Mouse (Mus musculus) cerebellum, postnatal 14 days (tissue): ENCODE data around the gene Uevld.
"Not testable (repeated sequence)": the region's sequence is repeated elsewhere in the genome, so short reads cannot be mapped to it uniquely, and the experiment has no call there.

Experiments used
- DNase-seq, 2 experiments: peaks; one replicate each; pipeline ENCODE4 v3.0.0; 2021; ENCODE audit warnings: mixed read lengths in 2 of 2

The Uevld gene

GRCm38 (mm10) chr7:46964070-46964469 lies 5.7 kb upstream of the Uevld start:
- DNase-seq = no peak

DNA sequence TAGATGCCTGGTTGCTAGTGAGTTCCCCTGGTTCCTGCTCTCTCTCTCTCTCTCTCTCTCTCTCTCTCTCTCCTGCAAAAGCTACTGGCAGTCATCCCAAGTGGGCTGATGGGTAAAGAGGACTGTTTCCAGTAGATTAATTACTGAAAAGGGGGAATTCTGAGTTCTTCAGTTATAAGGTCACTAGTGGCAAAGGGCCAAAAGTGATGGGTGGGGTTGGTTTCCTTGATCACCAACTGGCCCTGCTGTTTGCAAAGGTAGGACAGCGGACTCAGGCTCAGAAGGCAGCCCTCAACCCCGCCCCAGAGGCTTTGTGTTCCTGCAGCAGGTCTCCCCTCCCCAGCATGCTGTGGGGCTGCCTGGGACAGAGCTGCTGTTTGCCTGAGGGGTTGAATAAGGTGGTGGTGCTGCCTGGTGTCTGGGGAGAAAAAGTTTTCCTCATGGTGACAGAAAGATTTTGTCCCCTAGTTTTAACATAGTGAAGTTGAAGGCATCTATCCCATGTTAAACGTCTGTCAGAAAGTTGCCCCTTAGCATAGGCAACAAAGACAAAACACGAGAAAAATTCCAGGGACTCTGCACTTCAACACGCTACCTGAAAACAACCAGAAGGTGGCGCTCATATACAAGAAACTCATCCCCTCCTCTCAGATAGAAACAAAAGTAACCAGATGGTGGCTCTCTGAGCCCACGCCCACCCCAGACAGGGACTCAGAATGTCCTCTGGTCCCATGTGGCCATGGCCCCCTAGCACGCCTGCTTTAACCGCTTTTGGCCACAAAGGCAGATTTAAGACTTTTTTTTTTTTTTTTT lies 4.7 kb upstream of the Uevld start:
- peak; percentile 83 to 84 for DNase-seq

- DNase-seq = peak; percentile 39 to 57
These were observed 3.8 kb upstream of the Uevld start for GRCm38 (mm10) chr7:46962132-46962531.

DNA sequence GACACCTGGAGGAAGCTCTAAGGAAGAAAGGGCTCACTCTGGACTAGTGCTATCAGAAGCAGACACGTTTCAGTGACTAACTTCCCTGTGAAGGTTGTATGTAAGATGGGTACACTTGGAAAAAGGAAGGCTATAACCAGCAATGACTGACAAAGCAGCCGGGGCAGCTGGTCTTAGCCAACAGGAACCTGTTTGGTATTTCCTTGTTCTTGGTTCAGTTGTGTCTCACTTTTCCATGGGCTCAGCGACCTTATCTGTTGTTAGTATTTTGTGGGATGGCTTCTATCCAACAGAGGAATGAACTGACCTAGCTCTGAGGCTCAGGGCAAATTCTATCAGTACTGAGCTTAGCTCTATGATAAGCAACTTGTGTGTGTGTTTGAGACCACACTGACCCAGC lies 2.7 kb upstream of the Uevld start:
- DNase-seq = no peak

DNA sequence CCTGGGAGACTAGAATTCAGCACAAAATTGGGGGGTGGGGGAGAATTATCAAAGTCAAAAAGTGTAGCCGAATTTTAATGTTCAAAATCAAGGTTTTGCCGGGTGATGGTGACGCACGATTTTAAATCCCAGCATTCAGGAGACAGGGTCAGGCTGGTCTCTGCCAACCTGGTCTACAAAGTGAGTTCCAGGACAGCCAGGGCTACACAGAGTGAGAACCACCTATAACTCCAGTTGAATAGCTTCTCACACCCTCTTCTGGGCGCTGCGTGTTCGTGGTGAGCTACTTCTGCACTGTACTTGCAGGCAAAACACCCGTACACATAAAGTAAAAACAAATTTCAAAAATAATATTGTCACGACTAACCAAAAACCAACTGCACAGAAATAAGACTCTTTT lies 526 bp upstream of the Uevld start:
- peak; percentile 13 to 22 for DNase-seq

GRCm38 (mm10) chr7:46935847-46936246 lies 22.5 kb downstream of the Uevld start:
- peak; percentile 40 to 59 for DNase-seq

DNA sequence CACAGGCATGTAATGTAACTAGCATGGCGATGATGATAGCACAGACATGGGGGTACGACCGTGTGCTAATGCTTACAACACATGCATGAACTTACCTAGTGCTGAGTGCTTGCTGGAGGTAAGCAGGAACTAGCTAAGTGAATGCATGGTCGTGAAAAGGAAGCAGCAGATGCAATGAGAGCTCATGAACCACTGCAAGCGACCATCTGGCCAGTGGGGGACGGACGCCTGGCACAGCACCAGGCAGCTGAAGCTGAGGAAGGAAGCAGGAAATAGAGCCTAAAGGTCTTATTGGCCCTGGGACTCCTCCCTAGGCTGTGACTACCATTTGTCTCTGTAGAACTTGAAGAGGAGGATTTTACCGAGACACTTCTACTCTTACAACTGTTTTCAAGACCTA lies 23.5 kb downstream of the Uevld start:
- DNase-seq = peak in 1 of 2 experiments; percentile 15

- DNase-seq = no peak
These were observed 27.0 kb downstream of the Uevld start for GRCm38 (mm10) chr7:46931370-46931769.

DNA sequence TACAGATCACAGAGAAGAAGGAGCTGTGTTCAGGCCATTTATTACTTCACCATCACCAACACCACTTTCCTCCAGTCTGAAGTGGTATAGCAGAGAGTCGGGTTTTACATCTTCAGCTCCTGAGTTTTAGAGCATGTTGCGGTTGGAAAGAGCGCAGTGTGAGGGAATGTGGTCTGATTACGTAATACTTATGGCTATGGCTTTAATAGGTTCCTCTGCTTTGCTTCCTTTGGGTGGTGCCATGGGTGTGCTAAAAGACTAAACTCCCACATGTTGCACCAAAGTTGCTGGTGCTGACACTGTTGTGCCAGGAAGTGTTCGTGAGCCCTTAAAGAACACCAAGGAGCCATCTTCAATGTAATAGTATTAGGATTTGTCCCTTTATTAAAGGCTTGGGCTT lies 30.0 kb downstream of the Uevld start:
- DNase-seq = no peak

DNA sequence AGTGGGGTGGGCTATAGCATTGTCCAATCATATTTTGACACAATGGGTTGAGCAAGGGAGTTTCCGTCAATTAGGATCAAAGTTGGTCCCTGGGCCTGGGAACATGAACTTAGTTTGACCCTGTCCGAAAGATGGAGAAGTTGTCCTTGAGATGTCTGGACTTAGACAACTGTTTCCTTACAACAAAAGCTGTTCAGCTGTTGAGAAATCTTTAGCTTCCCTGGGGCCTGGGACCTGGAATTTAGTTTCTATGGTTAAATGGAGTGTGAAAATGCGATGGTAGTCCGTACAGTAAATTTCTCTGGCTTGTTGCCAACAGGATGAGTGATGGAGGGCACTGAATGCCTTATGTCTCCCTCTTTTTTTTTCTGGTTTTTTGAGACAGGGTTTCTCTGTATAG lies 36.3 kb downstream of the Uevld start:
- no peak for DNase-seq

DNA sequence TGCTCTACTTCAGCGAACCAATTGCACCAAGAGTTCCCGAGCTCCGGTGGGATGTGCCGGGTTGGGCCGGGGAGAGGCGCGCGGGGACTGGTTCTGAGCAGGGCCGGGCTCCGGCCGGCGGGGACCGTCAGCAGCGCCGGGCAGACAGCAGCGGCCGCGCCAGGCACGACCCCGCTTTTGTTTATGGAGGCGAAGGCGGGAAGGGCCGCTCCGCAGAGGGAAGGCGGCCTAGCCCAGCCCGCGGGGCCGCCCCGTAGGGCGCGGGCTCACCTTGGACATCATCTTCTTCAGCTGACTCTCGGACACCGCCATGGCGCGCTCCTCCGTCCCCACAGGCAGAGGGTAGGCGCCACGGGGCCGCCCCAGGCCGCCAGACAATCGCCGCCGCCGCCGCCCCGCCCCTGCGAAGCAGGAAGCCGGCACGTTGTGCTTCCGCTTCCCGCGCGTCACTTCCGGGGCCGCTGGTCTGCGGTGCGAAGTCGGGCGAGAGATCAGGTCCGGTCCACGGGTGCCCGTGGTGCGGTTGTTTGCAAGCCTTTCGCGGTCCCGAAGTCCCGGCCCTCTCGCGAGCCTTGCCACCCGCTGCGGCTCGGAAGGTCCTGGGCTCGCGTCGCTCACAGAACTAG lies 38.7 kb downstream of the Uevld start, which contains the start of gene Tsg101:
Gene Tsg101 (minus strand): TSS at position 419 of the 626 bp plus-strand sequence.
- DNase-seq = peak; percentile 93 to 95

DNA sequence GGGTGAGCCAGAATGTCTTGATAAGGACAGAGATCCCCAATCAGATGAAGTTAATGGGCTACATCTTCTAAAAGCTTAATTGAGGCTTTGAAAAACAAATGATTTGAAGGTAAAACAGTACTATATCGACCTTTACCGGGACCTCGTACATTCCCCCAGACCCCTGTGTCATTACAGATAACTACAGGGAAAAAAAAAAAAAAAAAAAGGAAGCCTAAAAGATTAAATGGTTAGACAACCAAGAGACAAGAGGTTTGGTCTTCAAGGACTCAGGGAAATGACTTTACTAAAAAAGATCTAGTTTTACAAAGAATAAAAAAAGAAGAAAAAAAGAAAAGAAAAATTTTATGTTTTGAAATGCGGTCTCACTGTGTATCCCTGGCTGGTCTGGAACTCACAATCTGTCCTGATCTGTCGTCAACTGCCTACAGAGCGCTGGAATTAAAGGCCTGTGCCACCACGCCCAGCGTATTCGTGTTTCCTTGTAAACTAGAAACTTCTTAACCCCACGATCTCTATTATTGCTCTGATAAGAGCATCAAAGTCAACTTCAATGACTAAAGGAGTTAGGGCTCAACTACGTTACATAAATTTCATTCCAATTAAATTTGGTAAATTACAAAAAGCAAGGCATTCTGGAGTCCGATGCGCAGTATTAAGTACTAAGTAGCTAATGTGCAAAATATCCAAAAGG lies 39.5 kb downstream of the Uevld start:
- peak; percentile 6 to 9 for DNase-seq

- no peak for DNase-seq
These were observed 42.0 kb downstream of the Uevld start for GRCm38 (mm10) chr7:46916376-46916775.

DNA sequence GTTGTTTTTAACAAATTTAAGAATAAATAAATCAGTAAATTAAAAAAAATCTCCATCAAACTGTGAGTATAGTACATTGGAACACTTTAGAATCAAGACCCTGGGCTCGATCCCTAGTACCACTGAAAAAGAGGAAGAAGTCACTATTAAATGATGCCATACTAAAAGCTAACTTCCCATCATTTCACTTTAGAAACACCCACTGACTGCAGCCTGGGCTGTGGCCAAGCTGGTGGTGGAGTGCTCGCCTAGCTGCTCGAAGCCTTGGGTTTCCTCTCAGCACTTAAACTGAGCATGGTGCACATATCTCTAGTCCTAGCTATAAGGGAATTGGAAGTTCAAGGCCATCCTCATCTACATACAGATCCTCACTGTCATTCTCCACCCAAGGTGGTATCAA lies 47.1 kb downstream of the Uevld start:
- no peak for DNase-seq

DNA sequence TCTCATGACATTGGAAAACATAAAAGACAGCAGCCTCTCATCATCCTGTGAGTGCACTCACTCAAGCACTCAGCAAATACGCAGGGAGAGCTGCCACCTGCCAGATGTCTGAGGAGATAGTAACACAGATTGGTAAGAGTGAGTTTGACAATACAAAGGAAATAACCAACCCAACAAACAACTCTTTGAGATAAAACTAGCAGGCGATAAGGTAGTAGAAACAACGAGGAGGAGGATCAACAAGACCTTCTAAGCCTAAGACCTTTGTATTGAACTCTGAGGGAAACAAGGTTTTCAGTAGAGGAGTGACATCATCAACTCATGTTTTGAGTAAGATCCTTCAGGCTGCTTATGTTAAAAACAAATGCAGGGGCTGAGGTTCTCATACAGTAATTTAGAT lies 59.0 kb downstream of the Uevld start:
- DNase-seq = no peak

DNA sequence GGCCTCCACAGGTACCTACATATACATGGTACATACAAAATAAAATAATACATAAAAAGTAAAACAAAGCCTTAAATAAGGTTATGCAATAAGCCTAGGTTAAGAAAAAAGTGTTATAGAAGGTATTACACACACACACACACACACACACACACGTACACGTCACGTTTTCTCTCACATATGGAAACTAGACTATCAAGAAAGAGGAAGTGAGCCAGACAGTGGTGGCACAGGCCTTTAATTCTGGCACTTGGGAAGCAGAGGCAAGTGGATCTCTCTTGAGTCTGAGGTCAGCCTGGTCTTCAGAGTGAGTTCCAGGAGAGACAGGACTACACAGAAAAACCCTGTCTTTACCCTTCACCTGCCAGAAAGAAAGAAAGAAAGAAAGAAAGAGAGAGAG lies 62.8 kb downstream of the Uevld start:
- DNase-seq = no peak

GRCm38 (mm10) chr7:46883304-46883703 lies 75.0 kb downstream of the Uevld start:
- no peak for DNase-seq

- DNase-seq = not testable (repeated sequence)
These were observed 76.4 kb downstream of the Uevld start for GRCm38 (mm10) chr7:46881941-46882340.

- no peak for DNase-seq
These were observed 77.3 kb downstream of the Uevld start for GRCm38 (mm10) chr7:46880992-46881391.

DNA sequence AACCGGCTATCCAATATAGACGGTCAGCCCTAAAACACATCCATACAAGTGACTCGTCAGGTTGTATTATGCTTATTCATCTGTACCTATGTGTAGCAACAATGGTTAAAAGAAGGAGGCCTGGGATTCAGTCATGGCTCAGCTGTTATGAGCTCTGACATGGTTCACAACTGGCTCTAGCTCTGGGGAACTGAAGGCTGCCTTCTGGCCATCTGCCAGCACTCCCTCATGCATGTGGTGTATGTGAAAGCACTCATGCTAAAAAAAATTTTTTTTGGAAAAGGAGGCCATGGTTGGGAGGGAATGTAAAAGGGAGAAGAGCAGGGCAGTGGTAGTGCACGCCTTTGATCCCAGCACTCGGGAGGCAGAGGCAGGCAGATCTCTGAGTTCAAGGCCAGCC lies 78.5 kb downstream of the Uevld start:
- DNase-seq = peak; percentile 11 to 20

- no peak for DNase-seq
These were observed 81.1 kb downstream of the Uevld start for GRCm38 (mm10) chr7:46877255-46877654.

DNA sequence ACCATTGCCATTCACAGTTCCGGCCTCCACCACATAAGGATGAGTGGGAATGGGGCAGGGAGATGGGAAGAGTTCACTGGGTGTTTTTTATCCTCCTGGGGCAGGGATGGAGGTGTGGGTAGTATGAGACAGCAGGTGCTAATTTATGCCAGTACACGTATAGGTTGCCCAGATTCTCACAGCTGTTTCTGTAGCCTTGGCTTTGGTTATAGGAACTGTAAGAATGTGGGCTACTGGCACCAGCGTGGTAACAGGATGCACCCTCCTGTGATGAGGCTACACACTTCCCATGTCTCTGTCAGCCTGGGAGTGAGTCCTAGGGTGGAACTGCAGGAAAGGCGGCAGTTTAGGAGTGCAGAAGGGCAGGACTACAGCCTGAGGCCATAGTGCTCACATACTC lies 81.5 kb downstream of the Uevld start:
- DNase-seq = no peak
